Mouse (Mus musculus) cerebellum, postnatal 25 days (tissue): ENCODE data around the gene 4833420G17Rik.
"Not testable (repeated sequence)": the region's sequence is repeated elsewhere in the genome, so short reads cannot be mapped to it uniquely, and the experiment has no call there.

ENCODE experiments used
- DNase-seq, 2 experiments: peaks; one replicate each; pipeline ENCODE4 v3.0.0; 2021; ENCODE audit warnings: mixed read lengths in 2 of 2

Gene 4833420G17Rik

GRCm38 (mm10) chr13:119462596-119463560 lies at the start of gene 4833420G17Rik:
4833420G17Rik (plus strand) TSS chr13:119462768.
- DNase-seq = peak; percentile 83 to 92

DNA sequence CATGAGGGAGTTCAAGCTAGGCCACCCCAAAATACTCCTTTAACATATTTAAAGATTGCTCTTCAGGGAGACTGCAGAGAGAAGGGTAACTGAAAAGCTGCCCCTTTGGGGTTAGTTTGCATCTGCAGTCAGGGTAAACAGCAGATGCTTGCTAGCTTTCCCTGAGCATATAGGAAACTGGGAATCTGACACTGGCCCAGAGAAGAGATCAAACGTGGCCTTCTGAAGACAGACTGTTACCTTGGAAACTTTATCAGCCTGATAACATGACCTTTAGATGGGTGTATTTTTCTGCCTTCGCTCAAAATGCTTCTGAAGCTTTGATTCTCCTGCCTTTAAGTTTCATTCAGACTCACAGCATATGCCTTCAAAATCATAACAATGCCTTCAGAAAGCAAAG lies 49.5 kb upstream of the 4833420G17Rik start:
- DNase-seq = no peak

GRCm38 (mm10) chr13:119418479-119418878 lies 44.1 kb upstream of the 4833420G17Rik start:
- no peak for DNase-seq

GRCm38 (mm10) chr13:119430164-119430563 lies 32.4 kb upstream of the 4833420G17Rik start:
- peak in 1 of 2 experiments; percentile 14 for DNase-seq

DNA sequence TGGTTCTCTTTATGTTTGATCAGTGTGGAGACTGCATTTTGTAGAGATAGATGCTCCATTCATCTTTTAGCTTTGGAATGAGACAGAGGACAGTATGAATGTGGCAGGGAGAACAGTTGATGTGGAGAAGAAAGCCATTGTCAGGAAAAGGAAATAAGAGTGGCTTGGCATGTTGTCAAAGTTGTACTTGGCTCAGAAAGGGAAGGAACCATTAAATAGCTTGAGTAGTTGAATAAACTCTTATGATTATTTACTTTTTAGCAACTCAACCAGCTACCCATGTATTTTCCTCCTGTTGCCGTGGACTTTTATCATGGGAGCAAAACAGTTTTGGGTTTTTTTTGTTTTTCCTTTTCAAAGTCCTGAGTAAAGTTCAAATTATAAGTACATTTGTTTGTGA lies 30.5 kb upstream of the 4833420G17Rik start:
- DNase-seq = no peak

DNA sequence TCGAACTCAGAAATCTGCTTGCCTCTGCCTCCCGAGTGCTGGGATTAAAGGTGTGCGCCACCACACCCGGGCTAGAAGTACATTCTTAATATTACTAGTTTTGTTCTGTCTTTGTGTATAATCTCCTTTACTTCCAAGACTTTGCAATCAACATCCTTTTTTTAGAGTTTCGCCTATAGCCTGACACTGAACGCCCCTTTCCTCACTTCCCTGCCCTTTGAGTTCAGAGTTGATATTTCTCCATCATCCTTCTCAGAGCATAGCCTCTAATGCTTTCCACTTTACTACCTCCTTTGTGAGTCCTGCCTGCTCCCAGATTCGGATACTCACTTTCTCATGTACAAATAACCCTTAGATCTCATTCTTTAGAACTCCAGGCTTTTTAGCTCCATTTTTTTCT lies 28.2 kb upstream of the 4833420G17Rik start:
- DNase-seq = no peak

DNA sequence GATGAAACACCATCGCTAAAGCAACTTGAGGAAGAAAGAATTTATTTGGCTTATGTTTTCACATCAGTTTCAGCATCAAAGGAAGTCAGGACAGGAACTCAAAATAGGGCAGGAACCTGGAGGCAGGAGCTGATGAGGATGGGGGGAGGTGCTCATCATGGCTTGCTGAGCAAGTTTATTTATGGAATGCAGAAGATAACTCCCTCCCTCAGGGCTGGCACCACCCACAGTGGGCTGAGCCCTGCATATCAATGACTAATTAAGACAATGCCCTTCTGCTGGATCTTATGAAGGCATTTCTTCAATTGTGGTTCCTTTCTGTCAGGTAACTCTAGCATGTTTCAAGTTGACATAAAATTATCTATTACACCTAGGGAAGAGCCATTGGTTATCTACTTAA lies 20.3 kb upstream of the 4833420G17Rik start:
- no peak for DNase-seq

DNA sequence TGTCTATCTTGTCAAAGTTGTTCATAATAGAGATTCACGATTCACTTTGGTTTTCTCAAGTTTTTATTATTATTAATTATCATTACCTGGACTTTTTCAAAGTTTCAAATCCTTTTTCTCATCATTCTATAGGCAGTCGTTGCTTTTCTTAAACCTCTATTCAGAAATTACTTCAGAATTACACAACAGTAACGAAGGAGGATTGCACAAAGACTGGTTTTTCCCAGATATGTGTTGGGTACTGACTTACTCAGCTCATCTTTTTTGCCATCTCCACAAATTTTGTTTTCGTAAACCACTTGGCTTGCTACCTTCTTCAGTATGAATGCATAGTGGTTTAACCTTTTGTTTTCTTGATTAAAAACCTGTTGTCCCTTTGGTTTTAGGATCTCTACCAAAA lies 9.0 kb upstream of the 4833420G17Rik start:
- DNase-seq = no peak

GRCm38 (mm10) chr13:119455082-119455481 lies 7.5 kb upstream of the 4833420G17Rik start:
- no peak for DNase-seq

DNA sequence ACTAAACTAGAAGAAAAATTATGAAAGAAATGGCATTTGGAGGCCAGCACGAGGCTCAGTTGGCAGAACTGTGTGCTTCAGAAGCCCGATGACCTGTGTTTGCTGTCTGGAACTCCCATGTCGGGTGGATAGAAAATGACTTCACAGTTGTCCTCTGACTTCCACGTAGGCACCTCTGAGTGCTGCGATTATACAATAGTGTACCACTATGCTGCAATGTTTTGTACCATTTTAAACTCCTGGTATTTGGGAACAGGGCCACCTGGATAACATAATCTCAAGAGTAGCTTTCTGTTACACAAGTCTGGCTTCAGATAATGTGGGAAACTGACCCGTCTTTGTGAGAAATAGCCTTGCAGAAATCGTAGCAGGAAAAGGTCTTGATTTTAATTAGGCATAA lies 6.2 kb upstream of the 4833420G17Rik start:
- no peak for DNase-seq

DNA sequence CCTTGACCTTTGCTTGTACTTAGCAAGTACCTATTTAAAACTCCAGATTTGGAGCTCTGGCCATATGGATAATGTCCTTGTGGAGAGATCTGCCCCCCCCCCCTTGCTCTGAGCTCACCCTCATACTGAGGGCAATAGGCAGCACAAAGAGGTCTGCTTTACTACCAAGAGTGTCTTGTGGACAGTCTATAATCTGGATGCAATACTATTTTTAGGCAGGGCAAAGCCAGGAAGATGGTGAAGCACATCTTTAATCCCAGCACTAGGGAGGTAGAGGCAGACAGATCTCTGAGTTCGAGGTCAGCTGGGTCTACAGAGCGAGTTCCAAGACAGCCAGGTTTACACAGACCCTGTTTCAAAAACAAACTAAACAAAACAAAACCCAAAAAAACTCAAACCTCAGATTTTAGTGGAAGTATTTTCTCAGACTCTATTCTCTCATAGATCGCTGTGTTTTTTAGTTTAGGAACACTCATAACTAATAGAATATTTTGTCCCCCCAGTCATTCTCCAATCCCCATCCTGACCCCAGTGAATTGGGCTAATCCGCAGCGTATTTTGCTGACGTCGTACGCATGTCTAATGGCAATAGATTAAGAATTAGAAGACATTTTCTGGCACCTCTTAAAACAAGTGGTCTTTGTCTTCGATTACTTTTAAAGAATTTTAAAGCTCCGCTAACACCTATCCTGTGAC lies 520 bp upstream of the 4833420G17Rik start:
- DNase-seq = peak; percentile 11 to 12

DNA sequence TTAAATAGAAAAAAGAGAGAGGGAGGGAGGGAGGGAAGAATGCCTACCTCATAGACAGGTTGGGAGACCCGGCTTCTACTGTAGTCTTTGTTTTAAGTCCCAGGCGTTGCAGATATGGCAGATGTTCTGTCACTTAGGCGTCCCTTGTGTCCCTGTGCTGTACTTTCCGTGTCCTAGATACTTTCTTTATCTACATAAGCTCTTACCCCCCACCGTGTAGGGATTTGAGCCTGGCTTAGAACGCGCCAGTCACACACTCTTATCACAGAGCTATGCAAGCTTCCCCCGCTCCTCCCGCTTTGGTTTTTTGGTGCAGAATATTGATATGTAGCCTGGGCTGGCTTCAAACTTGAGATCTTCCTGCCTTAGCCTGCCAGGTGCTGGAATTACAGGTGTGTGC lies 14.1 kb downstream of the 4833420G17Rik start:
- no peak for DNase-seq

DNA sequence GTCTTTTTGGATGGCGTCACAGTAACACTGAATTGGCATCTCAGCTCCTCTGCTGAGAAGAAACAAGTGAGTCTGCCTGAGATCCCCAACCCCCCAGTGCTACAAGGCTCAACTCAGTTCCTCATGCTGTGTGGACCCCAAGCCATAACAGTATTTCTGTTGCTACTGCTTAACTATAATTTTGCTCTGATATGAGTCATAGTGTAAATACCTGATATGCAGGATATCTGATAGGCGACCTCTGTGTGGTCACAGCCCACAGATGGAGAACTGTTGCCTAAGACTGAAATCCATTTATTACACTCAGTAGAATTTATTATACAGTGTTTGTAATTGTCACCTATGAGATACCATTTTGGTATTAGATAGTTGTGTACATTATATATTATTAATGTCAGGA lies 15.2 kb downstream of the 4833420G17Rik start:
- no peak for DNase-seq

DNA sequence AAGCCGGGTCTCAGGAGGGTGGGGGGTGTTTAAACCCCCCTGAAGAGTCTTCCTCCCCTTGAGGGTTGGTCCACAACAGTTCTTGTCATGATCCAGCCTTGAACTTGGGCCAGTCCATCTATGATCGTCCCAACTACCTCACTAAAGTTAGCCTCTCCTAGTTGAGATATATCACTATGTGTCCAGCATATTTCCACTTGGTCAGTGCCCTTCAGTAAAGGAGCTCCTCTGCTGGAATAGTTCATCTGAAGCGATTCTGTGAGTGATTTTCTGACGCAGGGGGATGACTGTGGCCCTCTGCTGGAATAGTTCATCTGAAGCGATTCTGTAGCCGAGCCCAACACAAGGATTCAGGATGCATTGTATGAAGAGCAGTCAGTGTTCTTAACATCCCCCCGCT lies 24.8 kb downstream of the 4833420G17Rik start:
- DNase-seq = peak in 1 of 2 experiments; percentile 8

- DNase-seq = peak; percentile 91 to 95
Observed at GRCm38 (mm10) chr13:119487880-119488580, 25.5 kb downstream of the 4833420G17Rik start, which contains the start of the genes Tmem267 and 3110070M22Rik. Tmem267 (plus strand) TSS chr13:119488039. 3110070M22Rik (minus strand) TSS chr13:119488383.

- not testable (repeated sequence) for DNase-seq
Observed at GRCm38 (mm10) chr13:119492083-119492482, 29.5 kb downstream of the 4833420G17Rik start.

DNA sequence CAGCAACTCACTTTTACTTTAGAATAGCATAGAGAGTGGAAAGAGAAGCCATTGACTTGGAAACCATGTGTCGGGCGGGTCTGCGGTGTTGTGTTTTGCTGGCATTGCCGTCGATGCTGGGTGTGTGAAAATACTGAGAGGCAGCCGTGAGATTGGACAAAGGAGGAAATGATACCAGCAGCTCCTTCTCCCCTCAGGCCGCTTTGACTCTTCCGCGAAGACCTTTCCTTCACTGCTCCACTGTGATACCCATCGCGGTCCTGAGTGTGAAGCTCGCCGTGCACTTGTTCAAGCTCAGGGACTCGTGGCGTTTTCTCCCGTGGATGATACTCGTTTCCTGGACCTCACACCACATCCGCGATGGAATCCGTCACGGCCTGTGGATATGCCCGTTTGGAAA lies 32.4 kb downstream of the 4833420G17Rik start:
- DNase-seq = not testable (repeated sequence)
